Mouse (Mus musculus): ENCODE measurements around the gene 1700057G04Rik.
"Not testable (repeated sequence)": the region's sequence is repeated elsewhere in the genome, so short reads cannot be mapped to it uniquely, and the experiment has no call there.

1700057G04Rik gene

GRCm38 (mm10) chr9:92293560-92294548 lies 15.3 kb upstream of the 1700057G04Rik start:
- in situ Hi-C loops (cut with MboI; ENCODE audit: low pct_unique_long_range_greater_than_20kb in 1 of 2, low sequenced_read_pairs in 2 of 2, unreplicated experiment in 1 of 2): no loop called here

- in situ Hi-C loops (cut with MboI; ENCODE audit: low pct_unique_long_range_greater_than_20kb in 1 of 2, low sequenced_read_pairs in 2 of 2, unreplicated experiment in 1 of 2): no loop called here
Observed at GRCm38 (mm10) chr9:92298288-92298687, 10.9 kb upstream of the 1700057G04Rik start.

GRCm38 (mm10) chr9:92301213-92301612 lies 8.0 kb upstream of the 1700057G04Rik start:
- in situ Hi-C loops (cut with MboI; ENCODE audit: low pct_unique_long_range_greater_than_20kb in 1 of 2, low sequenced_read_pairs in 2 of 2, unreplicated experiment in 1 of 2): no loop called here

- in situ Hi-C loops (cut with MboI; ENCODE audit: low pct_unique_long_range_greater_than_20kb in 1 of 2, low sequenced_read_pairs in 2 of 2, unreplicated experiment in 1 of 2): no loop called here
Observed at GRCm38 (mm10) chr9:92305075-92305474, 4.1 kb upstream of the 1700057G04Rik start.

GRCm38 (mm10) chr9:92305620-92306220 lies 3.5 kb upstream of the 1700057G04Rik start:
- in situ Hi-C loops (cut with MboI; ENCODE audit: low pct_unique_long_range_greater_than_20kb in 1 of 2, low sequenced_read_pairs in 2 of 2, unreplicated experiment in 1 of 2): no loop called here

GRCm38 (mm10) chr9:92316791-92317190 lies 7.6 kb downstream of the 1700057G04Rik start:
- in situ Hi-C loops (cut with MboI; ENCODE audit: low pct_unique_long_range_greater_than_20kb in 1 of 2, low sequenced_read_pairs in 2 of 2, unreplicated experiment in 1 of 2): no loop called here

GRCm38 (mm10) chr9:92325936-92326335 lies 16.8 kb downstream of the 1700057G04Rik start:
- in situ Hi-C loops (cut with MboI; ENCODE audit: low pct_unique_long_range_greater_than_20kb in 1 of 2, low sequenced_read_pairs in 2 of 2, unreplicated experiment in 1 of 2): not testable (repeated sequence)

GRCm38 (mm10) chr9:92326813-92327212 lies 17.6 kb downstream of the 1700057G04Rik start:
- in situ Hi-C loops (cut with MboI; ENCODE audit: low pct_unique_long_range_greater_than_20kb in 1 of 2, low sequenced_read_pairs in 2 of 2, unreplicated experiment in 1 of 2): no loop called here

- in situ Hi-C loops (cut with MboI; ENCODE audit: low pct_unique_long_range_greater_than_20kb in 1 of 2, low sequenced_read_pairs in 2 of 2, unreplicated experiment in 1 of 2): no loop called here
Observed at GRCm38 (mm10) chr9:92331383-92331782, 22.2 kb downstream of the 1700057G04Rik start.

- in situ Hi-C loops (cut with MboI; ENCODE audit: low pct_unique_long_range_greater_than_20kb in 1 of 2, low sequenced_read_pairs in 2 of 2, unreplicated experiment in 1 of 2): no loop called here
Observed at GRCm38 (mm10) chr9:92334845-92335244, 25.7 kb downstream of the 1700057G04Rik start.

GRCm38 (mm10) chr9:92335277-92335818 lies 26.2 kb downstream of the 1700057G04Rik start:
- in situ Hi-C loops (cut with MboI; ENCODE audit: low pct_unique_long_range_greater_than_20kb in 1 of 2, low sequenced_read_pairs in 2 of 2, unreplicated experiment in 1 of 2): no loop called here

- in situ Hi-C loops (cut with MboI; ENCODE audit: low pct_unique_long_range_greater_than_20kb in 1 of 2, low sequenced_read_pairs in 2 of 2, unreplicated experiment in 1 of 2): no loop called here
Observed at GRCm38 (mm10) chr9:92337063-92337462, 27.9 kb downstream of the 1700057G04Rik start.

GRCm38 (mm10) chr9:92337661-92338060 lies 28.5 kb downstream of the 1700057G04Rik start:
- in situ Hi-C loops (cut with MboI; ENCODE audit: low pct_unique_long_range_greater_than_20kb in 1 of 2, low sequenced_read_pairs in 2 of 2, unreplicated experiment in 1 of 2): no loop called here

- in situ Hi-C loops (cut with MboI; ENCODE audit: low pct_unique_long_range_greater_than_20kb in 1 of 2, low sequenced_read_pairs in 2 of 2, unreplicated experiment in 1 of 2): no loop called here
Observed at GRCm38 (mm10) chr9:92338954-92339353, 29.8 kb downstream of the 1700057G04Rik start.

GRCm38 (mm10) chr9:92351924-92352323 lies 42.7 kb downstream of the 1700057G04Rik start:
- in situ Hi-C loops (cut with MboI; ENCODE audit: low pct_unique_long_range_greater_than_20kb in 1 of 2, low sequenced_read_pairs in 2 of 2, unreplicated experiment in 1 of 2): no loop called here

- in situ Hi-C loops (cut with MboI; ENCODE audit: low pct_unique_long_range_greater_than_20kb in 1 of 2, low sequenced_read_pairs in 2 of 2, unreplicated experiment in 1 of 2): no loop called here
Observed at GRCm38 (mm10) chr9:92353306-92353705, 44.1 kb downstream of the 1700057G04Rik start.

GRCm38 (mm10) chr9:92360691-92361310 lies 51.6 kb downstream of the 1700057G04Rik start:
- in situ Hi-C loops (cut with MboI; ENCODE audit: low pct_unique_long_range_greater_than_20kb in 1 of 2, low sequenced_read_pairs in 2 of 2, unreplicated experiment in 1 of 2): no loop called here

GRCm38 (mm10) chr9:92363478-92363877 lies 54.3 kb downstream of the 1700057G04Rik start:
- in situ Hi-C loops (cut with MboI; ENCODE audit: low pct_unique_long_range_greater_than_20kb in 1 of 2, low sequenced_read_pairs in 2 of 2, unreplicated experiment in 1 of 2): no loop called here

GRCm38 (mm10) chr9:92368920-92369319 lies 59.7 kb downstream of the 1700057G04Rik start:
- in situ Hi-C loops (cut with MboI; ENCODE audit: low pct_unique_long_range_greater_than_20kb in 1 of 2, low sequenced_read_pairs in 2 of 2, unreplicated experiment in 1 of 2): no loop called here

Data from mouse embryonic stem cell (cell line).